Mouse (Mus musculus): Measurements from ENCODE around the gene C1galt1c1.

Gene C1galt1c1

DNA sequence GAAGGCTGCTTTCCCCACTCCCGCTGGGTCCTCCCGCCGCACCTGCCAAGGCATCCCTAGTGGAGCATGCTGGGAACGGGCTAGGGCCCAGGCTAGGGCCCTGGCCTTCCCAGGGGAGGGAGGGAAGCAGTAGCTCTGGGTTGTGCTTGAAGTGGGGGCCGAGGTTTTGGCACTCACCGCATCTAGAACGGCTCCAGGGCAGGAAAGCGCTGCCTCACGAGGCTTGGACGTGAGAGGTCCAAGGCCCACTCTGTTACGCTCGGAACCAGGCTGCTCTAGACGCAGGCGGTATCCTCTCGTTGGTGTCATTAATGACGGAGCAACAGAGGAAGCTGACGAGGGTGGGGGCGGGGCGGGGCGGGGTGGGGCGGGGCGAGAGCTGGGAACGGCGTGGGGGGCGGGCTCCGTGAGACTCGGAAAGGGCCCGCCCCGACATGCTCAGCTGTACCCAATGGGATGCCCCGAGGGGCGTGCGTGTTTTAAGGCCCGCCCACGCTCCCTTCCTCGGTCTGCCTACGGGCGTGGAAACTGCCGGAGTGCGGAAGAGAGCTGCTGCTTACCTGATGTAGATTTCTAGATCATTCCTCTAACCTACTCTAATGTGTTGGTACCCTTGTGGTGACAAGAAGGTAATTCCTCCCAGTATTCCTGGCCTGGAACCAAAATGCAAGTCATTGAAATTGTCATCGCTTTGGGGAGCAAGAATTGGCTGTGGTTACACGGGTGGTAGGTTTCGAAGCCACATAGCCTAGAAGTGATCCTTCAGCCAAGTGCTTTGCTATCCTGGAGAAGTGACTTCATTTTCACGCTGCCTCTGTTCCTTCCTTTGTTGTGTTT lies at the start of gene C1galt1c1:
Gene C1galt1c1 (minus strand): TSS at position 287 of the 837 bp plus-strand sequence.
- DNase-seq: peak; percentile 82 to 89

DNA sequence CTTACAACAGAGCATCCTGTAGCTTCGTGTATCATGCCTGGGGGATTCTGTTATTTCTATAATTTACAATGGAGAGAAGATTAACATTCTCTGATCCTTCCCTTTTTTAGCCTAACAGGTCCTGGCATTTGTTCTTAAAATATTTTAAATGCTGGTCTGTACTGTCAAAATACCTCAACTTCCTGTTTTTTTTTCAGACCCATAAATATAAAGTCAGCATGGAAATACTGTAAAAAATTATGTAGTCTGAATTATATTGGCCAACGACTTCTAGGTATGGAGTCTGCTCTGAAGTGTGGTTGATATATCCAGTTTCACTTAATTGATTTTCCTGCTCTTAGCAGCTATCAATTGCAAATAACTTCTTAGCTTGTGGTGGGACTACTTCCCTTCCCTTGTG lies 47.1 kb upstream of the C1galt1c1 start:
- DNase-seq: no peak

DNA sequence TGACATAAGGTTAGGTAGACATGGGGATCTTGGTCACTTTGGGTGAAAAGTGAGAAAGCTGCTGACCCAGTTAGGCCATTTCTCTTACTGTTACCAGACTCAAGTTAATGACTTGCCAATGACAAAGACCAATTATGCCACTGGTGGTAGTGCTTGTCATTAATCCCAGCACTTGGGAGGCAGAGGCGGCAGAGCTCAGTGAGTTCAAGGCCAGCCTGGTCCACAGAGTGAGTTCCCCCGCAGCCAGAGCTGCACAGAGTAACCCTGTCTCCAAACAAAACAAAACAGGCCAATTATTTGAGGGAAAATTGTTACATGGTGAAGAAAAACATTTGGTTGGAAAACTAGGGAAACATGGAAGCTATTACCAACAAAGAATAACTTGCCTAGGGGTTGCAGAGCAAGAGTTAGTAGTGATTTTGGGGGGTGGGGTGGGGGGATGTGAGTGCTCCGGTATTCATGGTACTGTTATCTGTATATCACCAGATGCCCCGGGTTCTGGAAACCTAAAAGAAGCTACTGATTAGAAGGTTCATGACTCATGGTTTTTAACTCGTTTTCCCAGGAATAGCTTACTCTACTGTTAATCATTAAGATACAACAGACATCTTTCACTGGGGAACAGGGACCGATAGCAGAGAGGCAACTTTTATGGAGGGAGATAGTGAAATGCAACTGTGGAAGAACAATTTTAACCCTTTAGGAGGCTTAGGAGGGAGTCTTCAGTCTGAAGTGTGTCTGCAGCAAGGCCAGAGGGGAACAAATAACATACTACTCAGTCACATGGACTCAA lies 34.4 kb upstream of the C1galt1c1 start:
- DNase-seq: no peak

DNA sequence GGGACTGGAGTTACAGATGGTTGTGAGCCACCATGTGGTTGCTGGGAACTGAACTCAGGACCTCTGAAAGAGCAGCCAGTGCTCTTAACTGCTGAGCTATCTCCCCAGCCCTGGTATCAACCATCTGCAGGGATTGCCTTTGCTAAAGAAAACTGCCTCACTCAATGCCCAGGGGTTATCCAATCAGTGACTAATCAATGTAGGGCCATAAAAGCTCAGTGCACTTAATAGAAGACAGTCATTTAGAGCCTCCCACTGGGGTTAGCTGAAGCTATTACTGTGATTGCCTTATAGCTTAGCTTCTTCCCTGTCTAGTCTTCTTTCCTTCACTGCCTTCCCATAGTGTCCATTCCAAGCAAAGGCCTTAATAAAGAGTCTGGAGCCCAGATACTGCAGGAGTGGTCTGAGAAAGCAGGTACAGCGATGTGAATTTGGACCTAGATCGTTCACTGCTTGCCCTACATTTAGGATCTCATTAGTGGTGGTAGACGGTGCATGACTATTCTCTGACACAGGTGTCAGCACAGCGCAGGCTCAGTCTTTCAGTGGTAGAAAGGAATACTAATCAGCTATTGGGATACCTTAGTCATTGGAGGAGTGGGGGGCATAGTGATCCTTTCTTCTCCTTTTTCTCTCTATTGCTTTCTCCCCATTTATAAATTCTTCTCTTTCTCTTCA lies 21.5 kb upstream of the C1galt1c1 start:
- no peak for DNase-seq

DNA sequence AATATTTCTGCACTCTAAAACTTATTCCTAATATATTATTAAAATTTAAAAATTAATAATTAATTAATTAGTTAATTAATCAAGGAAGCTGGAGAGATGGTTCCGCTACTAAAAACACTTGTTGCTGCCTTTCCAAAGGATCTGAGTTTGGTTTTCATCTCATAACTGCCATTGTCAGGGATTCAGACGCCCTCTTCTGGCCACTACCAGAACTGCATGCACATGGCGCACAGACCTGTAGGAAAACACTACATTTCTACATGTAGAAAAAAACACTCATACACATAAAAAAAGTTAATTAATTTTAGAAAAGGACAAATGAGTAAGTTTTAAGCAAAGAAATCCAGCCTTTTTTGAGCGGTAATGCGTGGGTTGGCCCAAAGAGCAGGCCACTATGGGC lies 19.8 kb upstream of the C1galt1c1 start:
- no peak for DNase-seq

DNA sequence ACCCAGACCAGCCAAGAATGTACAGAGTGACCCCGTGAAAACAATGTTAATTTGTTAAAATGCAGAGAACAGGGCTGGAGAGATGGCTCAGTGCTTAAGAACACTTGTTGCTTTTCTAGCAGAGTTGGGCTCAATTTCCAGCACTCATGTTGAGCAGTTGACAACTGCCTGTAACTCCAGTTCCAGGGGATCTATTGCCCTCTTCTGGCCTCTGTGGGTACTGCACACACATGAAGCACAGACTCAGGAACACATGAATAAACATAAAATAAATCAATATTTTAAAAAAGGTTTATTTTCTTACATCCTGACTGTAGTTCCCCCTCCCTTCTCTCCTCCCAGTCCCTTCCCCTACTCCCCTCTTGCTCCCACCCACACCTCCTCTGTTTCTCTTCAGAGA lies 18.3 kb upstream of the C1galt1c1 start:
- no peak for DNase-seq

DNA sequence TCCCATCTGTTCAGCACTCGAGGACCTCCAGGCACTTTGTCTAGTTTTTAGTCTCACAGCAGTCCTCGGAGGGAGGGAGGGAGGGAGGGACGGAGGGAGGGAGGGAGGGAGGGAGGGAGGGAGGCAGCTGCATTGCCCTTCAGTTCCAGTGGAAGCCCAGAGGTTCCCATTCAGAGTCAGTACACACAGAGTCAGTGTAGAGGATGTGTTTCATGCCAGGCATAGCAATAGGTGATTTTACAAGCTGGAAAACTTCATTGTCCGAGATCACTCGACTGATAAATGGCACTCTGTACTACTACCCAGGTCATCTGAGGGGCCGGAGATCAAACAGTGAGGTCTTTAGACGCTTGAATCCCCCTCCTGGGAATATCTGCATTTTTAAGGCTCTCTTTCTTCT lies 16.3 kb upstream of the C1galt1c1 start:
- no peak for DNase-seq

DNA sequence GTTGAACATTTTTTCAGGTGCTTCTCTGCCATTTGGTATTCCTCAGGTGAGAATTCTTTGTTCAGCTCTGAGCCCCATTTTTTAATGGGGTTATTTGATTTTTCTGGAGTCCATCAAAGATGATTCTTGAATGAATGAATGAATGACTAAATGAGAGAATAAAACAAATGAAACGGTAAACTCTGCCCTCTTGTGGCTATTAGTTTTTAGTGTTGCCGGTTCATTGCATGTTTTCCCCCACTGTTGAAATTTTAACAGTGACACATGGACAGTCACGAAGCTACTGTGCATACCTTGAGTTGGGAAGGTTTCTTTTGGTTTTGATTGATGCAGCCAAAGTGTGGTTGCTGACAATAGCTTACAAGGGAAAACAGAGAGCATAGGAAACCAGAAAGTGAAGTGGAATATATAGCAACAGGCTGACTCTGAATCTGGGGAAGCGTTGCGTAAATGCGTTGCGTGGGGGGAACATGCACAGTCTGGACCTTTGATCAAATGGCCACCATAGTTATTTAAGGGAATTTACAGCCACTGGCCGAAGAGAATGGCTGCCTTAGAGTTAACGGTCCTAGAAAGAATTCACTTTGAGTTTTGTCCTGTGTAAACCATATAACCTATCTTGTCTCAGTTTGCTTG lies 15.6 kb upstream of the C1galt1c1 start:
- DNase-seq: no peak

DNA sequence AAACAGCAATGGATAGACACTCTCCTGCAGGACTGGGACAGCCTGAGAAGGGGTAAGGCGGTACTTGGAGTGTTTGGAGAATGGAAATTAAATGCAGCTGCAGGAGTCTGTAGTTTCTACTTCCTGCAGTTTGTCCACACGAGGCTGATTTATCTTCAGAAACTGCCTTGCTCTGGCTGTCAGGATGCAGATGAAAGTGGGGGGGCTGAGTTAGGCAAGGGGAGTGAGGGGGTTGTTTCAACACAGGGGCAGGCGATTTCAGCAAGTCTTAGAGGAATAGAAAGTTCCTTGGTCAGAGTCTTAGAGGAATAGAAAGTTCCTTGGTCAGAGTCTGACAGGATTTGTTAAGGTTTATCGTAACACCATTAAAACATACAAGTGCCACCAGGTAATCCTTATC lies 7.3 kb upstream of the C1galt1c1 start:
- DNase-seq: no peak

DNA sequence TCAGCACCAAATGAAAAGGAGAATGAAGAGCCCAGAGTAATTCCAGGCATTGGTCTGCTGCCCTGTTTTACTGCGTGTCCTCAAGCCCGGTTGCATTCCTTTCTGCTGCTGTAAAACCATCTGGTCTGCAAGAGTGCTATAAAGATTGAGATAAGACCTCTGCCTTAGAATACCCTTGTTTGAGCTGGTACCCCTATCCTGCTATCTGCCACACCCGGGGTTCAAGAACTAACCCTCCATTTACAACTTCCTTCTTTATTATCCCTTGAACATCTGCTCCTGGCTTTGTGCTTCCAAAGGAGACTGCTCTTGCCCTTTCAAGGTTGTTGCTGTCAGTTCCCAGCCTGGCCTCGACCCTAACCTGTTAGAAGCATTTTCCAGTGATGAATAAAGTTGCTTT lies 6.5 kb upstream of the C1galt1c1 start:
- no peak for DNase-seq

DNA sequence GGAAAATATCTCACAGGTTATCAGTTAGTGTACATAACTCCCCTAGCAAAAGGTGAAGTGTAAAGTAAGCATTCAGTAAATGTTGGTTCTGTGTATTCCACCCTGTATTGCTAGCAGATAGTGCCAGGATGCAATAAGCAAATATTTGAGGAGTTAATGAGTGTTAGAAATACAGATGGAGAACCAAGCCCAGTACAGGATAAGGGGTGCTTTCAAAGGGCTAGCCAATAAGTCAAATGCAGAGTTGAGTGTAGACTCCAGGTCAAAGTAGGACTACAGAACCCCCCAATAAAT lies 698 bp upstream of the C1galt1c1 start:
- DNase-seq: no peak

DNA sequence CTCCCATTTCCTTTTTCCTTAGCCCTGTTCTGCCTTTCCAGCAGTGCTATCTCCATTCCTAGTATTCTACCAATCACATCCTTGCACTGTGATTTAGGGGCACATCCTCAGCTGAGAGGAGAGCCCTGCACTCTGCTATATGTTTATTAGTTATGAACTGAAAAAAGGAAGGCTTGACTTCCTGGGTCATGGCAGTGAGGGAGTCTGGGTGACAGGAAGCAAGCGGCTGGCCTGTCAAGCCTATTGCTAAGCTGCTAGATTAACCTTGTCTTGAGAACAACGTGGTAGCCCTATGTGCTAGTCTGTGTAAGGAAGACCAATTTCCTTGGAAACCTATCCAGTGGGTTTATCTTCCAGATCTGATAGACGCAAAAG lies 33.9 kb downstream of the C1galt1c1 start:
- DNase-seq: peak; percentile 19 to 28

DNA sequence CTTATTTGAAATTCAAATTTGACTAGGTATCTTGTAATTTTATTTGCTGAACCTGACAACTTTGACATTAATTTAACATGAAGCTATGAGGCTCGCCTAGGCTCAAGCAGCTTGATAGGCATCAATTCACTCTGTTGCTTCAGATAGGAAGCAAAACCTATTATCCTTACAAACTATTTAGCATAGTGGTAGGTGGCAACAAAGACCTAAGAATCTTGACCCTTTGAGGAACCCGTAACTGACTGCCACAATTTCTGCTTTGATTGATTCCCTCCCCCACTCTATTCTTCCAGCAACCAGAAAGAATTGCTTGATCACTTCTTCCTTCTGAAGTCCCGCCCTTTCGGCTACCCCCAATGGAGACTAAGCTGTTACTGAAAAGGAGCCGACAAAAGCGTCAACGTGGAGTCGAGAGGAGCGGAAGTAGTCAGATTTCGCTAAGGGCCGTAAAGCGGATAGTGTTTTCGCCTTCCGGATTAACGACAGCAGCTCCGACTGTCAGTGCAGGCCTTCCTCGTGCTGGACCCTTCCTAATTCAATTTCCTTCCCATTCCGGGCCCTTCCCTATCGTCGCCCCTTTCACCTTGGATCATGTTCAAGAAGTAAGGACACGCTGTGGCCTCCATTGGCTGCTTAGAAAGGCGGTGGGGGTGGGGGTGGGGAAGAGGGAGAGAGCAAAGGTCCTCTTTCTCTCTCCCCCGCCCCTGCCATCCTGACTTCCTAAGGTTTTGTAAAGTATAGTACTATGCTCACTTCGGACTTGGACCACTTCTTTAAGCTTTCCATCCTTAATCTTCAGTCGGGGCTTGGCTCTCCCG lies 34.5 kb downstream of the C1galt1c1 start, which contains the start of gene Mcts1:
Gene Mcts1 (plus strand): TSS at position 402 of the 818 bp plus-strand sequence.
- DNase-seq: peak; percentile 65 to 74

DNA sequence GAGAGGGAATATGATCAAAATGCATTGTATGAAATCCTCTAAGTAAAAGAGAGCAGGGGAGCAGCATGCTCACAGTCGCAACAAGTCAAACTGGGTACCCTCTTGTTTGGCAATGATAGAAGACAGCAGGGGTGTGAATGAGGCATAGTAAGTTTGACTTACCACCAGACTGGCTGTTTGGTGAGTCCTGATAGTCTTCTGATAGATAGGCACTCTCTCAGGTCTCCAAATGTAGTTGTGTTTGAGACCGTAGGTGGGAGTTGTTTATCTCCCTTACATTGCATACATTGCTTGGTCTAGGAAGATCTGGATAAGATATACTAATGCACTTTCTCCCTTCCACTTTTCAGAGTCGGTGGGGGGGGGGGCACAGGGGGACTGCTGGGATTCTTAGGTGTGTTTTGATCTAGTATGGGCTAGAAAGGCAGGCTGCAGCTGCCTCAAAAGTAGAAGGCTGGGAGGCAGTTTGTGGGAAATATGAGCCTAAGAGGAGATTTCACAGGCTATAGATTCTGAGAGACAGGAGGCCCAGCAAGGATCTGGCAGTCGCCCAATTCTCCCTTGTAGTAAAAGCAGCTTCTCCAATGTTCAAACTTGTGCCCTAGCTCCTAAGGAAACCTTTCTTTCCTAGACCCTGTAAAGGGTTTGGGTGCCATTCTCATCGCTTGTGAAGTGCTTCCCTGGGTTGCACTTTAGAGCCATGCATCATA lies 41.6 kb downstream of the C1galt1c1 start:
- no peak for DNase-seq

DNA sequence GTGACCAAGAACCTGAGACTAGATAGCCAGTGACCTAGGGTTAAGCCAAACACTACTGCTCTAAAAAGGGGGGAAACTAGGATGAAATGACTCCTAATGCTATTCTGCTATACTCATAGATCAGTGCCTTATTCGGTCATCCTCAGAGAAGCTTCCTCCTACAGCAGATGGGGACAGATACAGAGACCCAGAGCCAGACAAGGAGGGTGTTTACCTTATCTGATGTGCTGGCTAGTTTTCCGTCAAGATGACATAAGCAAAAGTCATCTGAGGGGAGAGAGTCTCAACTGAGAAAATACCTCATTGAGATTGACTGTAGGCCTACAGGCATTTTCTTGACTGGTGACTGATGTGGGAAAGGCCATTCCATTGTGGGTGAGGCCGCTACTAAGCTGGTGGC lies 43.1 kb downstream of the C1galt1c1 start:
- no peak for DNase-seq

DNA sequence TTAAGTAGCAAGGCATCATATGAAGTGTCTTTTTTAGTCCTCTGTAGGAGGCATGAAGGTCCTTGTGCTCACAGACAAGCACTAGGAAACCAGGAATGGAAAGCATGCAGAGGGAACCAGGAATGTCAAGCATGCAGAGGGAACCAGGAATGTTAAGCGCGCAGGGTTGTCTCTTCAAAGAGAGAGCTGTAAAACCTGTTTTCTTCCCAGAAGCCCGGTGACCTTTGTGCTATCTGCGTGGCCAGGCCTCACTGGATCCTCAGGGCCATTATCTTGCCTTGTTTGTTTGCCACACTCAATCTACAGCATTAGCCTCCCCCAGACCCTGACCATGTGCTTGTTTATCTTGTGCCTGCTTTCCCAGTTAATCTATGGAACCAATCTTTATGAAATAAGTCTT lies 45.1 kb downstream of the C1galt1c1 start:
- DNase-seq: no peak

DNA sequence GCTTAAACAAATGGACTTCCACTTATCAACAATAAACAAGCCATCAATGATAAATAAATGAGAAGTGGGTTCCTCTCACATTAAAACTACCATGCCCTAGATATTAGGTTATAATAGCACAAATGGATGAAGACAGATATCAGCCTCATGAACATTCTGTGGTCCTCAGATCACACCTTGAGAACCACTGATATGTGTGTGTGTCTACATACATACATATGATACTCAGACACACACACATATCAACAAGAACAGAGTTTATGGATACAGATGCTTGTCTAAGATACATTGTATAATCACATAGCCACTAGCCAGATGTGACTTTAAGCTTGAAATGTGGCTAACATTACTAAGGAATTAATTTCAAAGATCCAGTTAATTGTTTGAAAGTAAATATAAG lies 51.6 kb downstream of the C1galt1c1 start:
- DNase-seq: no peak

DNA sequence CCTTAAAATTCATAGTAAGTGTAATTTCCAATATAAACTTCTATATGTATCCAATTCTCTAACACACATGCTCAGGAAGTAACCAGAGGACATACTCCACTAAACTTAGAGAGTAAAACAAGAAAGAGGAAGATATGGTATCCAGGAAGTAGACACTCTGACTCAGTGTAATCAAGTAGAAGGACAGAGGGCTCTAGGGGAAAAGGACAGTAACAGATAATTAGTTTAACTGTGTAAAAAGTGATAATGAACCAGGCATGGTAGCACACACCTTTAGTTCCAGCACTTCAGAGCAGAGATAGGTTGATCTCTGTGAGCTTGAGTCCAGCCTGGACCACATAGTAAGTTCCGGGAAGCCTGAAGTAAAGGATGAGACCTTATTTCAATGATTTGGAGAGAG lies 53.7 kb downstream of the C1galt1c1 start:
- DNase-seq: no peak

Data from cerebellum, postnatal 36 days (tissue).